Mouse (Mus musculus): ENCODE results near the gene Med12.

- TF ChIP-seq CHD2 (IDR thresholded peaks at IDR 0.05; ENCODE audit: low read depth, low read length) (no peak), ZC3H11A (IDR thresholded peaks at IDR 0.05; ENCODE audit: borderline replicate concordance, low read depth, low read length) (no peak), ZNF384 (IDR thresholded peaks at IDR 0.05; ENCODE audit: low read depth, low read length) (no peak), MAFK (IDR thresholded peaks at IDR 0.05; ENCODE audit: insufficient read depth, low read depth, low read length) (no peak)
Measured at GRCm38 (mm10) chrX:101299055-101299454, 25.2 kb downstream of the Med12 start, which contains the start of gene Nlgn3.
